In the genomic region with DNA sequence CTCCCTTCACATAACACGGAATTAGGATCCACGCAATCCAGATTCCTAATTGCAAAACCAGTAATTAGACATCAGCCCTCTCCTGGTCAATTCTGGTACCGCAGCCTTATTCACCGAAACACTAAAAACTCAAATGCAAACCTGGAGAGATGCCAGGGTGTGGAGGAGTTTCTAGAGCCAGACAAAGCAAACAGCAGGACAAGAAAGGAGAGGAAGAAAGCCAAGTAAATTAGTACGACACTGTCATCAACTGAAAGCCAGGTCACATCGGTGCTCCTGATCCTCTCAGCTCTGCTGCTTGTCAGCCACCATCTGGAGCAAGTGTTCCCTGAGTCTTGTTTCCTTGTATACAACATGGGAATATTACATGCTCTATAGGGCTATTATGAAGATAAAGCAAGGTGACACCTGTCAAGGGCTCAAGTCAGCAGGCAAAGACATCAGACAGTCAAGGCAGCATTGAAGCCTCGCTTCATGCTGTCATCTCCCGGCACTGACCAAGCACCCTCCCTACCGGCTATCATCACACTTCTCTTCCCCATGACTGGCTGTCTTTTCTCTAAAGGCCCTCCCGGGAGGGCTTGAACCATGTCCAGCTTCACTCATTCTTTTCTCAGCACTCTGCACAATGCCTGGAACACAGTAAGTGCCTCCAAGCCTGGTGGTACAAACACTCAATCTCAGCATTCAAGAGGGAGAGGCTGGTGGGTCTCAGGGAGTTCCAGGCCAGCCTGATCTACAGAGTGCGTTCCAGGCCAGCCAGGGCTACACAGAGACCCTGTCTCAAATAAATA, we compare ENCODE assay signal across 8 mouse cellular contexts. TPM values are rescaled to one million over a fixed set of nuclear protein-coding genes. Genes with fewer than 3 reads are reported as not detected.
DNase-seq lines count a peak whose midpoint lies in the region.

No protein-coding gene starts in this region.

- DNase-seq in cerebellum, adult 18-20 months = peak; percentile 31 to 42
- no peak for DNase-seq in cerebellum, adult 11 months
- peak; percentile 26 for DNase-seq in right cerebral cortex, adult 18-20 months
- no peak for DNase-seq in right cerebral cortex, postnatal 25 days
- peak; percentile 50 to 81 for DNase-seq in cerebellum, postnatal 4 days (ENCODE audit: low spot score in 2 of 2)
- DNase-seq in heart, postnatal 4 days = peak; percentile 83
- DNase-seq in left cerebral cortex, postnatal 36 days (ENCODE audit: low spot score in 2 of 2) = peak; percentile 12 to 22
- DNase-seq in right cerebral cortex, postnatal 14 days = peak; percentile 72

- intact Hi-C loops in left cerebral cortex, postnatal 36 days (cut with DNase I) = loop anchor here (5.0 kb wide), 1 partner anchor 294 kb away; no protein-coding TSS in a partner anchor

RNA-seq across cellular contexts. Expression of gene Gch1, which starts 7.5 kb away (rescaled TPM):
- 1 to 10 TPM; 7.4 TPM for total RNA-seq in heart, postnatal 4 days (2021)
- 1 to 10 TPM; 1.1 to 1.5 TPM for total RNA-seq in left cerebral cortex, postnatal 36 days (2021)

Comparison
In these comparisons a context has a peak if more than half of its experiments do, and no peak if none do; other contexts are left out.
1. DNase-seq: peak in cerebellum, adult 18-20 months (2 of 2), right cerebral cortex, adult 18-20 months (single experiment), cerebellum, postnatal 4 days (2 of 2), heart, postnatal 4 days (single experiment), left cerebral cortex, postnatal 36 days (2 of 2) and right cerebral cortex, postnatal 14 days (single experiment); none in cerebellum, adult 11 months (single experiment) and right cerebral cortex, postnatal 25 days (single experiment).